Mouse (Mus musculus): Measurements from ENCODE around the gene Cbx6. TPM values are rescaled to one million over a fixed set of nuclear protein-coding genes. Genes with fewer than 3 reads are reported as not detected.

Gene Cbx6
- polyA plus RNA-seq (2015; fragmentation: Nextera tagmentation; extraction: Ambion mirVana), result 52.2 and 60.6 TPM in 2 replicates

DNA sequence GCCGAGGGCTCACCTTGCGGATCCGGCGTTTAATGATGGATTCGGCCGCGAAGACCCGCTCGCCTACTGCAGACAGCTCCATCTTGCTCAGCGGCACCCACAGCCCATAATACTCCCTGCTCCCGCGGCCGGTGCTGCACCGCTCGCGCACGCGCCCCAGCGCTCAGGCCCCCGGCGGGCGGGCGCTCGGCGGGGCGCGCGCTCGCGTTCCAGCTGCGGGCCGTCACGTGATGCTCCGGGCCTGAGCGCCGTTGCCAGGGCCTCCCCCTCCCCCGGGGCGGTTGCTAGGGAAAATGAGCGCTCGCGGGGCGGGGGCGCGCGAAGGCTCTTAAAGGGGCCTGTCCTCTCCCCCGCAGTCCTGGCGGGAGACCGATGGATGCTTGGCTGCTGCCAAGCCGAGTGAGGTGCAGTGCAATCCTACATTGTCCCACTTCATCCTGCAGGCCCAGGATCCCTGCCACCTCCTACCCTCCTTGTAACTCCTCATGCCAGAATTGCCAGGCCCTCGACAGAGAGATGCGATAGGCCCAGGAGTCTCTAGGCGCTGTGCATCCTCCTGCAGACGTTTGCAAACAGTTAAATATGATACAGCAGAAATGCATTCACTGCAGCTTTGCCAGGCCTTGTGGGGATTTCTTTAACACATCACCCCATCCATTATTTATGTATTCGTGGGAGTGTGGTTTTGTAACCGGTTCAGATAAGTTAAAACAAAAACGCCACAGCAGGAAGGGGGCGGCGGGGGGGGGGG is at the start of gene Cbx6, which contains the start of gene Npcd:
Gene Cbx6, minus strand, starts transcription at position 559 of the 751 bp plus-strand sequence.
Gene Npcd, minus strand, starts transcription at position 108 of the 751 bp plus-strand sequence.
- Histone ChIP-seq H3K27me3 (replicated peaks; ENCODE audit: insufficient read depth, low read length) (no peaks in the 10 kb centered on the region), H3K27ac (ENCODE audit: low read length) (peak within 1 kb of the TSS; percentile 79), H3K4me3 (ENCODE audit: low read depth, low read length) (peak within 1 kb of the TSS; percentile 73), H3K9ac (replicated peaks; ENCODE audit: low read depth) (peak within 1 kb of the TSS; percentile 71), H3K36me3 (ENCODE audit: insufficient read depth, low read length) (no peaks in the 10 kb centered on the region), H3K4me1 (ENCODE audit: insufficient read depth, low read depth, low read length) (peaks cover 3% of the 10 kb centered on the region; the same call in 1 of the 2 replicates), H3K9me3 (ENCODE audit: low read length) (no peaks in the 10 kb centered on the region), H3K4me2 (replicated peaks; ENCODE audit: low read depth, low read length) (peak within 1 kb of the TSS; percentile 88)
- WGBS, result 1% methylated on average over 40 of the region's 58 CpGs
- DNase-seq (ENCODE audit: low spot score), result peak; percentile 96
- TF ChIP-seq CTCF (IDR thresholded peaks at IDR 0.05) (no peak), EP300 (IDR thresholded peaks at IDR 0.05) (no peak)
- peak; percentile 94 for ATAC-seq

DNA sequence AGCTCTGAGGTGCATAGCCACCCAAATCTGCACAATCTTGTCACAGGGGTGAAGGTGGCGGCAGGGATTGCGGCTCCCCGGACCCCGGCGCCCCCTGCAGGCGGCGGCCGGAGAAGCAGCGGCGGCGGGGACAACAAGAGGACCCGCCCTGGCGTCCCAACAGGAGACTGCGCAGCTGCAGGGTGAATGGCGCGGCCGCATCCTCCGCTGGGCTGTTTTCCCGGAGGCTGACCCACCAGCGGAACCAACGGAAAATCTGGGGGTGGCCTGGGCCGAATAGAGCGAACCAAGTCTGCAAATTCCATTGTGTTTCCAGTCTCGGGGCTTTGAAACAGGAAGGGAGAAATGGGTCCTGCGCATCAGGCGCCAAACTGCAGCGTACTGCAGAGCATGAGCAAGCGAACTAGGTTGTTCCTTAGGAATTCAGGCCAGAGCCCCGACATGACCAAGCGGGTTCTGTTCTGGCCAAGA is 48.9 kb upstream of the Cbx6 start:
- ATAC-seq (peak; percentile 80), DNase-seq (ENCODE audit: low spot score) (peak; percentile 96)
- WGBS, result under 1% methylated on average over 30 of the region's 30 CpGs
- H3K27ac ChIP-seq (ENCODE audit: low read length), result peak overlapping the region; percentile 82
- no peaks in the 10 kb centered on the region; the same call in 1 of the 2 replicates for H3K4me1 ChIP-seq (ENCODE audit: insufficient read depth, low read depth, low read length)
- H3K27me3 ChIP-seq (replicated peaks; ENCODE audit: insufficient read depth, low read length), result no peaks in the 10 kb centered on the region
- H3K9me3 ChIP-seq (ENCODE audit: low read length), result no peaks in the 10 kb centered on the region
- H3K4me2 ChIP-seq (replicated peaks; ENCODE audit: low read depth, low read length), result peak overlapping the region; percentile 58
- TF ChIP-seq EP300 (IDR thresholded peaks at IDR 0.05) (peak; percentile 69), CTCF (IDR thresholded peaks at IDR 0.05) (peak; percentile 97)
- no peaks in the 10 kb centered on the region for H3K36me3 ChIP-seq (ENCODE audit: insufficient read depth, low read length)
- H3K9ac ChIP-seq (replicated peaks; ENCODE audit: low read depth), result no peak overlapping the region
- peak overlapping the region; percentile 37 for H3K4me3 ChIP-seq (ENCODE audit: low read depth, low read length)

GRCm38 (mm10) chr15:79882623-79883267 is 48.3 kb upstream of the Cbx6 start:
- Histone ChIP-seq H3K4me2 (replicated peaks; ENCODE audit: low read depth, low read length) (peak overlapping the region; percentile 58), H3K4me3 (ENCODE audit: low read depth, low read length) (peak overlapping the region; percentile 37), H3K9ac (replicated peaks; ENCODE audit: low read depth) (0 out of 2 replicates have a peak overlapping the region, but pooled peaks have one; percentile 5), H3K27me3 (replicated peaks; ENCODE audit: insufficient read depth, low read length) (no peaks in the 10 kb centered on the region), H3K27ac (ENCODE audit: low read length) (0 out of 2 replicates have a peak overlapping the region, but pooled peaks have one; percentile 82), H3K4me1 (ENCODE audit: insufficient read depth, low read depth, low read length) (no peaks in the 10 kb centered on the region; the same call in 1 of the 2 replicates), H3K36me3 (ENCODE audit: insufficient read depth, low read length) (no peaks in the 10 kb centered on the region), H3K9me3 (ENCODE audit: low read length) (no peaks in the 10 kb centered on the region)
- TF ChIP-seq EP300 (IDR thresholded peaks at IDR 0.05) (no peak), CTCF (IDR thresholded peaks at IDR 0.05) (no peak)
- ATAC-seq (no peak), DNase-seq (ENCODE audit: low spot score) (no peak)
- WGBS, result 30% methylated on average over 19 of the region's 19 CpGs

DNA sequence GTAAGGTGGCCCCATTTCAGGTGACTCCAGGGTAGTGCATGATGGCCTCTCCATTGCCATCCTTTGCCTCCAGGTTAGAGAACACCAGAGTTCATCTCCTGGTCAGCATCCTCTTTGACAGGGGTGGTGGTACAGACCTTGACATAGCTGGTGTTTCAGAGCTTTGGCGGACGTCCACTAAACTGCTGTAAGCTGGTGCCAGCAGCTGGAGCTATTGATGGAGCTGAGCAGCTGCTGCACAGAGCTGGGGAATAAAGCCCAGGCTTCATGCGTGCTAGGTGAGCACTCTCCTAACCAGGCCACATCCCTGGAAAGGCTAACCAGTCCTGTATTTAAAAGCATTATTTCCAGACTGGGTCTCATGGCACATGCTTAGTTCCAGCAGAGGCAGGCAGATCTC is 46.0 kb upstream of the Cbx6 start:
- Histone ChIP-seq H3K36me3 (ENCODE audit: insufficient read depth, low read length) (no peaks in the 10 kb centered on the region), H3K4me1 (ENCODE audit: insufficient read depth, low read depth, low read length) (no peaks in the 10 kb centered on the region; the same call in 1 of the 2 replicates), H3K9ac (replicated peaks; ENCODE audit: low read depth) (no peak overlapping the region), H3K27ac (ENCODE audit: low read length) (no peak overlapping the region), H3K4me2 (replicated peaks; ENCODE audit: low read depth, low read length) (no peak overlapping the region), H3K4me3 (ENCODE audit: low read depth, low read length) (no peak overlapping the region), H3K27me3 (replicated peaks; ENCODE audit: insufficient read depth, low read length) (no peaks in the 10 kb centered on the region), H3K9me3 (ENCODE audit: low read length) (no peaks in the 10 kb centered on the region)
- TF ChIP-seq EP300 (IDR thresholded peaks at IDR 0.05) (no peak), CTCF (IDR thresholded peaks at IDR 0.05) (no peak)
- DNase-seq (ENCODE audit: low spot score), result no peak
- WGBS, result 77% methylated on average over 3 of the region's 3 CpGs
- ATAC-seq, result no peak

DNA sequence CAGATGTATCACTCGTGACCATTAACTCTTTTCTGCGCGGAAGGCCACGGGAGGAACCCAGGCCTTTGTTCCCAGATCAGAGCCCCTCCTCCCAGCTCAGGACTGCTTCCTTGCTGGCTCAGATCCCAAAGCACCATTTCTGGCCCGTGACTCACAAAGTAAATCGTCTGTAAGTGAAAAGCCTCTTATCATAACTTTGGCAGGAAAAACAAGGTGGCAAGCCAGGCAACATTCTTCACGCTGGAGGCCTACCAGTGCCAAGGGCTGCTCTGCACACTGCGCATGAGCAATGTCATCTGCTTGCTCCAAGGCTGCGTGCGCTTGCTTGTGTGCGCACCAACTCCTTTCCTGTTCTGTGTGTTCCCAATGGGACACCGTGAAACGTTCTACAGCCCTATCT is 44.8 kb upstream of the Cbx6 start:
- no peaks in the 10 kb centered on the region for H3K9me3 ChIP-seq (ENCODE audit: low read length)

GRCm38 (mm10) chr15:79878725-79879136 is 44.2 kb upstream of the Cbx6 start:
- H3K27ac ChIP-seq (ENCODE audit: low read length), result peak overlapping the region; percentile 92
- H3K4me1 ChIP-seq (ENCODE audit: insufficient read depth, low read depth, low read length), result no peaks in the 10 kb centered on the region; the same call in 1 of the 2 replicates
- TF ChIP-seq CTCF (IDR thresholded peaks at IDR 0.05), result no peak
- TF ChIP-seq EP300 (IDR thresholded peaks at IDR 0.05), result no peak
- H3K4me3 ChIP-seq (ENCODE audit: low read depth, low read length), result 0 out of 2 replicates have a peak overlapping the region, but pooled peaks have one; percentile 5
- H3K36me3 ChIP-seq (ENCODE audit: insufficient read depth, low read length), result no peaks in the 10 kb centered on the region
- ATAC-seq, result peak; percentile 70
- no peaks in the 10 kb centered on the region for H3K9me3 ChIP-seq (ENCODE audit: low read length)
- no peak overlapping the region; the same call in 1 of the 2 replicates for H3K9ac ChIP-seq (replicated peaks; ENCODE audit: low read depth)
- DNase-seq (ENCODE audit: low spot score), result peak; percentile 83
- H3K4me2 ChIP-seq (replicated peaks; ENCODE audit: low read depth, low read length), result peak overlapping the region; percentile 34
- WGBS, result 29% methylated on average over 6 of the region's 6 CpGs
- H3K27me3 ChIP-seq (replicated peaks; ENCODE audit: insufficient read depth, low read length), result no peaks in the 10 kb centered on the region

More for the DNA sequence above, 44.8 kb upstream of the Cbx6 start:
- H3K4me1 ChIP-seq (ENCODE audit: insufficient read depth, low read depth, low read length), result no peaks in the 10 kb centered on the region; the same call in 1 of the 2 replicates
- H3K36me3 ChIP-seq (ENCODE audit: insufficient read depth, low read length), result no peaks in the 10 kb centered on the region
- peak; percentile 89 for ATAC-seq
- 5% methylated on average over 13 of the region's 13 CpGs for WGBS
- H3K4me2 ChIP-seq (replicated peaks; ENCODE audit: low read depth, low read length), result peak overlapping the region; percentile 34
- no peaks in the 10 kb centered on the region for H3K27me3 ChIP-seq (replicated peaks; ENCODE audit: insufficient read depth, low read length)
- peak; percentile 98 for DNase-seq (ENCODE audit: low spot score)
- H3K4me3 ChIP-seq (ENCODE audit: low read depth, low read length), result peak overlapping the region; percentile 5; the same call in 1 of the 2 replicates
- no peak overlapping the region for H3K9ac ChIP-seq (replicated peaks; ENCODE audit: low read depth)
- peak overlapping the region; percentile 92 for H3K27ac ChIP-seq (ENCODE audit: low read length)
- no peak for TF ChIP-seq CTCF (IDR thresholded peaks at IDR 0.05)
- peak; percentile 91 for TF ChIP-seq EP300 (IDR thresholded peaks at IDR 0.05)

Data from lung, postnatal 0 days (tissue).